Mouse (Mus musculus) cerebellum, postnatal 25 days (tissue): ENCODE results near the gene Tnr.
A peak's percentile ranks its signal among the peaks of the same experiment; 100 is the strongest.

ENCODE experiments used
- DNase-seq, 2 experiments: peaks; one replicate each; pipeline ENCODE4 v3.0.0; 2021; ENCODE audit warnings: mixed read lengths in 2 of 2

Tnr gene

DNA sequence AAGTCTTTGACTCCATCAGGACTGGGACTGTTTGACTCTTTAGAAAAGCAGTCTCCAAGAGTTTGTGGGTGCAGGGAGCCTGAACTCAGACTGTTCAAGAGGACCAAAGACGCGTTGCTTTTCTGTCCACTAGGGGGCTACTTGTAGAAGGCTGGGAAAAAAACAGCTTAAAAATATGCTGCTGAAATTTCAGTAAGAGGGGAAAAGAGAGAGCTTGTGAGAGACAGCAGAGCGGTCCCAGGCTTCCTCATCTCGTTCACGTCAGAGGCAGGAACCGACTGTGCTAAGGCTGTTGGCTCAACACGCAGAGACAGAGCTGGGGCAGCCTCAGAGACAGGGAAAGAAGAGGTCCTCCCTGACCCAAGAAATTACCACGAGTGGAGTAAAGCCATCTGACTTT, at the start of gene Tnr:
Gene Tnr (plus strand): TSS at position 192 of the 400 bp plus-strand sequence.
- peak; percentile 80 to 88 for DNase-seq

DNA sequence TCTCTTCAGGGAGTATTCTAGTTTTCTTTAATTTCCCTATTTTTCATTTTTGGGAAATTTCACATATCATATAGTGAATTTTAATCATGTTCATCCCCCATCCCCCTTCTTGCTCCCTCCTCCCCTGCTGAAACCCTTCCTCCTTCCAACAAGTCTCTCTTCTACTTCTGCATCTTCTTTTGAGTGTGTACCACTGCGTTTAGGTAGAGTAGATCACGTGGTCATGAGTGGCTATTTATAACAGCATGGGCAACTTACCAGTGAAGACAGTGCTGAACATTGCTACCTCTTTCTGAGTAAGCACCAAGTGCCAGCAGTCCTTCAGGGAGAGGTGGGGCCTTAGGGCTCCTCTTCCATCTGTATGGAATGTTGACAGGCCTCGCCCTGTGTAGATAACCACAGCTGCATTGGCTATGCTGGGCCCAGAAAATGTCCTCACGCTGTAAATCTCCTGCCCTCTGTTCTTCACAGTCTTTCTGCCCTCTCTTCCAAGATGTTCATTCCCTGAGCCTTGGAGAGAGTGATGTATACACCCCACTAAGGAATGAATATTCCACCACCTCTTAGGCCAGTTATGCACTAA, 33.6 kb upstream of the Tnr start:
- no peak for DNase-seq

DNA sequence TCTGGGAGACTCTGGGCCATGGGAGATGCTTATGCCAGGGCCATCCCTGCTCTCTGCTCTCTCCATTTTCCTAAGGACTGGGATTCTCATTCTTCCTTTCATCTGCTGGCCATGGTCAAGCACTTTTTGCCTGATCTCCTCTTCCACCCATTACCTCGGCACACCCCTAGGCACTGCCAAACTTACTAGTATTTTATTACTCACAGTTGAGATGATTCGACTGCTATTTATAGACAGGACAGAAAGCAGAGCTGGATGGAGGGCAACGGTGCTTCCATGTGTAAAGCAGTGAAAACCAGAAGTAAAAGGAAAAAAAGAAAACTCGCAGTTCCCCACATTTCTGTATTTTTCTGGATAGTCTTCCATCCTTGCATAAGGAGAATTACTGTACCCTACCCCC, 31.0 kb upstream of the Tnr start:
- DNase-seq, result no peak

DNA sequence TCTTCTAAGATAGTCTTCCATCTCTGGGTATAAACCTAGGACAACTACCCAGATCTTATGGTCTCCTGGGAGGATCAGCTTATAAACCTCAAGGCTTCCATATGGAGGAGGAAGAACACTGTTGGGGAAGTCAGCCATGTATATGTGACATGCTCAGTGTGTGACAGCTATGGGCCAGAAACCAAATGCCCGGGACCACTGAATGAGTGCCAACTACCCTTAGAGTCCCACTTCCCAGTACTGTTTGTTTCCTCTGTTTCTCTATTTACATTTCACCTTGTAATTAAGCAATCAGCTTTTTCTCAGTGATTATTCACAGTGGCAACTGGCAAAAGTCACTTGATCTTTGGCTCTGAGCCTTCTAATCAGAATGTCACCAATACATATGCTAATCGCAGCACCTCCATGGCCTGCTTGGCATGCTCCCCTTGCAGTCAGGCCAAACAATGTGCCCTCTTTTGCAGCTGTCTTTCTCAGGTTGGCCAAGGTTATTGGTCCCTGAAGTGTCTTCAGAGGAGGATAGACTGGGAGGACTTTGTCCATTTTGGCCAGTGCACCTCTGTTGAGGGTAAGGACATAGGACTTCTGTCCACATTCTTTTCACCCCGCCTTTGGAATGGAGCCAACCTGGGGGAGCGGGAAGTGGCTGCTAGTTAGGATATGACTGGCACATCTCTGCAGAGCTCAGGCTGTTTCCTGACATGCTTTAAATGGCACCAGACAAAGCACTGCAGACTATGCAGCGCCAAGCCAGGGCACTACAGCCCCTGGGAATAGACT, 29.7 kb upstream of the Tnr start:
- DNase-seq, result peak; percentile 11 to 30

DNA sequence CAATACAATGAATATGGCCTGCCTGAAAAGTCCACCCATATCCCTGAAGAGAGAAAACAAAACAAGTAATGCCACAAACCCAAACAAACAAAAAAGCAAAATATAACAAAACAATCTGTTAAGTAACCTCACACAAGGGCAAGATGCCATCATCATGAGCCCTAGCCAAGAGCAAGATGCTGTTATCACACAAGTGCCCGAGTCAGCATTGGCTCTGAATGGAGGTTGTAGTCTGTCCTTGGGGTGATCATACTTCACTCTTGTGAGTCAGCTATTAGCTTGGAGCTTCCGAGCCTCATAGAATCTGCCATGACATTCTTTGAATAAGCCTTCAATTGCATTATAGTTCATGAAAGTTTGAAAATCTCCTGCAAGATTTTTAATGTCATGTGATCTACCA, 25.3 kb upstream of the Tnr start:
- peak in 1 of 2 experiments; percentile 7 for DNase-seq

DNA sequence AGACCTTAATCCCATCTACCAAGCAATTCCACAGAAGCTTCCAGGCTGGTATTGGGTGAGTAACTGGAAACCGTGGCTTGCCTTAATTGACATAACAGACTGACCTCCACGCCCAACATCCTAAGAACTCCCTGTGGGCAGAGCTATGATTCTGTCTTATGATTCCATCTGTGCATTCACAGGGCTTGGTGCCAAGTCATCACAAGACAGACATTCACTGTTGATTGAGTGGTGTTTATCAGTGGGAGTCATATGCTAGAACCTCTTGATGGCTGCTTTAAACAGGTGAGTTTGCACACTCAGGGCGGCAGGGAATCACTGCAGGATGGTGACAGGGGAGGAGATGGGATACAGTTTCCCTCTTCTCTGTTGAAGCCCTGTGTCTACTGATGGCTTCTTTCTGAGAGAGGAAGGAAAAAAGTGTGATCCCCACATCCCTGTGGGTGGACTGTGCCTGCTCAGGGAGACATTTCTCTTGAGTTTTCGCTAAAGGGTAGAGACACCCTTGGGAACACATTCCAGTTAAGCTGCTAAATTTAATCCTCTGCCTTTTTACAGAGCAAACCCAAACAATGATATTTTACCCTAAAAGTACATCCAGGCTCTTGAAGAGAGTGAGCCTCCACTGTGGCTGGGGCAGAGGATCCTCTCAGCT, 23.6 kb upstream of the Tnr start:
- no peak for DNase-seq

DNA sequence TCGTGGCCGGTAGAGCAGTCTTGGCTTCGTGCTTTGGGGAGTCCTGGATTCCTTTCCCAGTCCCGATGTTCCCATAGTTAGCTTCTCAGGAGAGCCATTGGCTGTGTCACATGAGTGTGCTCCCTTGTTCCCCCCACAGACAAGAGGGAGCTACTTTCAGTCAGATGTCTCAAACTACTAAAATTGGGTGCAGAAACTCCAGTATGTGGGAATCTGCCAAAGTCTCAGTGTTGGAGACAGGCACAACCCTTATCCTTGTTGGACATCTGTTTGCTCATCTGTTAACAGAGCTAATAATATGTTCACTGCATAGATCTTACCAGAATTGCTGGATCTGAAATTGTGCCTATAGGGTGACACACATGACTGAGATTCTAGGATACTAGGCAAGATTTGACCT, 21.7 kb upstream of the Tnr start:
- DNase-seq, result no peak

DNA sequence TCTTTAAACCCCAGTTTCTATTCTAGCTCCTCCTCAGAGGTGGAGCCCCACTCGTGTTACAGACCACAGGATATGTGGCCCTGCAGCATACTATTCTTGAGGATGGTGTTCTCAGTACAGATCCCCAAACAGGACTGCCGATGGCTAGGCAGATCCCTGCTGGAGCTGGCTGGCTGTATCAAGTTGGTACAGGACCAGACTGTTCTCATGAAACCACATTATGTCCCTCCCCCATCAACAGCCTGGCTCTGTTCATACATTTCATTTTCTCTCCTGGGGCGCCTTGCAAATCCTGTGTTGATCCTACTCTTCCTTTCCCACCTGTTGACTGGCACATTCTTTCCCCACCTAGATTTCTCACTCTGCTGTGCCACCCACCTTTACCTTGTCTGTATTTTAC, 12.9 kb upstream of the Tnr start:
- DNase-seq, result no peak

DNA sequence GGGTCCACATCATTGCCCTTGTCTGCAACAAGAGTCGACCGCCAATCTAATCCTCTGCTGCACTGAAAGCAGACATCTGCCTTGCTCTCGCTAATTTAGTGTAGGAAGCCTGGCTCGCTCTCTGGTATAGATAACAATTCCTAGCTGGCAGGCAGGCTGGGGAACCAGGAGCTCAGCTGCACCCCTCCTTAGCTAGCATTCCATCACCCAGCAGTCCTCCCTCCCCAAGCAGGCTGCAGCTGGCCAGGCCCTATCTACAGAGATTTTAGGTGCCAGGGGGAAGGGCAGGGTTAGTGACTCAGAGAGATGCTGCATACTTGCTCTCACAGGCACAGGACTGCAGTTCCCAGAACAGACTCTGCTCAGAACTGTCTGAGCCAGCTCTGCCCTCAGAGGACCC, 5.9 kb upstream of the Tnr start:
- DNase-seq, result no peak

DNA sequence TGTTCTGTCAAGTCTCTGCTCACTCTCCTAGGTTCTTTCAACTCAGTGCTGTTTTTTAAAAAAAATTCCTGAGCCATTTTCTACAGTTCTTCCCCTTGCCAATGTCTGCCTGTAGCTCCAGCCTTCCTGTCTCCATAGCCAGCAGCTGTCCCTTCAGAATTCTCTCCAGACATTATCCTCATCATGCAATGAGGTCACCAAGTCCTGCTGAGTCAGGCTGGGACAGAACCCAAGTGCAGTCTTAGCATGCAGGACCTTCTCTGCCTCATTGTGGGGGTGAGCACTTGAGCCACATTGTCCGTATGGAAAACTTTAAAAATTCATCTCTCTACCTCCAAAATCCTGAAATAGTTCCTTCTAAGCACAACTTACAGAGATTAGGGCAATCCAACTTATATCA, 4.4 kb upstream of the Tnr start:
- DNase-seq, result peak; percentile 72 to 81

DNA sequence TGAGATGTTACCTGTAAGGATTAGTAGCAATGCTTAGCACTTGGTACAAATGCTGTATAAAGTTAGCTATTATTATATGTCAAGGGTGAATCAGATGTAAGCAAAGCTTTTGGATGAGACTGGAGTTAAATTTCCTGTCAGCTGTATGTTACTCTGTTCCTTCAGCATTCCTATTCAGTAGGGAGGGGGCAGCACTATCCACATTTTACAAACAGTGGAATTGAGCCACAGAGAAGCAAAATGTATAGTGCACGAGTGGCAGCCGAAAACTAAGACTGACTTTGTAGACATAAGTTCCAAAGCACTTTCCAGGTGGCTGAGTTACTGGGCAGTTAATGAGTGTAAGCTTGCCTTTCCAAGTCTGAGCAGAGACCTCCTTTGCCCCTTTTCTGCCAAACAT, 500 bp upstream of the Tnr start:
- DNase-seq, result no peak

DNA sequence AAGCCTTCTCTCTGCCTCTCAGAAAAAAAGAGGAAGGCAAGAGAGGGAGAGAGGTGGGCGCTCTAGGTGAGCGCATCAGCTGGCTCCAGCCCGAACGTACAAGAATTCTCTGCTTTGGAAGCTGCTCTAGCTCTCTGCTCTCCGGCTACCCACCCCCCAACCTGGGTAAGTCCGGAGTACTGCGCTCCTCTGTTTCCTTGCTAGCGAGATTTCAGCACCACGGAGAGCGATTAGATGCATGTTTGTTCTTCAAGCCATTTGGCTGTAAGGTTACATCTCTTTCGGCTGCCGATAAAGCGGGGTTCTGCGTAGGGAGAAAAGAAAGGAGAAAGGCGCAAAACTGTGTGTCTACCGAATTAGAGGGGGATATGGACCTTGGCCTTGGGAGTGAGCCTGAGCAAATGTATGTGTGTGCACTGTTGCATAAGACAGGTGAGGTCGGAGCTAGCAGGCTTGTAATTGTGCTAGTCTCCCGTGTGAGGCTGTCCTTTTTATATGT, 531 bp downstream of the Tnr start:
- peak; percentile 70 to 78 for DNase-seq

DNA sequence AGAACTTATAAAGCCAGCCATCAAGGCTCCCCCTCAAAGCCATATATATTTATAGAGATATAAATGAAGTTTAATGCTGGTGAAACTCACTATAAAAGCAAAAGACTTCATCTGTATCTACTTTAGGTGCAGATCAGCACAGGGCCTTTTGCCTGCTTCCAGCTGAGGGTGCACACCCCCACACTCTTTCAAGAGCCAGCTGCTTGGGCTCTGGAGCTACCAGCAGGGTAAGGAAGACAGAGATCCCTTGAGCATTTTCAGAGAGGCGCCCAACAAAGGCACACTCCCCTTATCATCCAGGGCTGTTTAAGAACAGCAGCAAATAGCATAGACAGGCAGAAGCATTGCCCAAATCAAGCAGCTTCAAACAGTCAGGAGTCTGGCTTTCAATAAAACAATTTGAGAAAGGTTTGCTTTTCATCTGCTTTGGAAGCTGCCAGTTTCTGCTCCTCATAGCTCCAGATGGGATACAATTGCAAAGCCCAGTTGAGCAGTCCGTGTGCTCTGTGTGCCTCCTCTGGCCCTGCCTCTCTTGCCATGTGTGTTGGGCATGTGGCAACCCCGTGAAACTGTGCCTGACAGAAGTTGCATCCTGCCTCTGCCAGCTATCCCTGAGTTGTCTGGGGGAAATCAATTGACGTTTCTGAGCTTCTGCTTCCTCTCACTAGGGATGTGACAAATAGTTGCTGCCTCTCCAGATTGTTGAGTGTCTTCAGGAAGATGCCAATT, 9.4 kb downstream of the Tnr start:
- DNase-seq, result no peak

DNA sequence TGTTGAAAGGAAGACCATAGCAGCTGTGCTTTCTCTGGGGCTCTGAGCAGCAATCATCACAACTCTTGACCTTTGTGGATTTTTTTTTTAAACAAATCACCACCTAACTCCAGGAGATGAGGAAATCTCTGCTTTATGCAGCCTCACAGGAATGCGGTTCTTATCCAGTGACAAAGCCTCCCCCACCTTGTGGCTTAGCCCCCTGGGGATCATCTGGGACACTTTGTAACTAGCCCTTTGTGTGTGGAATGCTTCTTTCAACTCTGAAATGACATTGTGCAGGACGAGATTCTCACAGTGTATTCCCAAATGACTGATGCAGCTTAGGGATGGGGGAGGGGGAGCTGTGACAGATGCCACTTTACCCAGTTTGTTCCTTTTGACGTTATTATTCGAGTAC, 12.0 kb downstream of the Tnr start:
- DNase-seq, result no peak

DNA sequence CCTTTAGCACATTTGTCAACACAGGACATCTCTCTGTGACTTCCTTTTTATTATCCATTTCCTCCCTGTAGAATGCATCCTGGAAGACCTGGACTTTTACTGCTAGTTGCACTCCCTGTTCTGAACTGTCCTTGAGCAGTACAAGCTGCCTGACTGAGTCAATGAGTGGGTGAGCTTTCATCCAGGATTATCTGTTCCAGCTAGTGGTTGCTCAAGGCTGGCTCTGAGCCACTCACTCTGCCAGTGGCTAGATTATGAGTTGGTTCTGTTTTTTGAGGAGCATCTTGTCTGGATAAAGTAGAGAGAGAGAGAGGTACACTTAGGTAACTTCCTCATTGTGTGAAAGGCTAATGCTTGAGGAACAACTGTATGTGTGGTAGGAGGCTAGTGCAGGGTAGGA, 14.0 kb downstream of the Tnr start:
- no peak for DNase-seq

DNA sequence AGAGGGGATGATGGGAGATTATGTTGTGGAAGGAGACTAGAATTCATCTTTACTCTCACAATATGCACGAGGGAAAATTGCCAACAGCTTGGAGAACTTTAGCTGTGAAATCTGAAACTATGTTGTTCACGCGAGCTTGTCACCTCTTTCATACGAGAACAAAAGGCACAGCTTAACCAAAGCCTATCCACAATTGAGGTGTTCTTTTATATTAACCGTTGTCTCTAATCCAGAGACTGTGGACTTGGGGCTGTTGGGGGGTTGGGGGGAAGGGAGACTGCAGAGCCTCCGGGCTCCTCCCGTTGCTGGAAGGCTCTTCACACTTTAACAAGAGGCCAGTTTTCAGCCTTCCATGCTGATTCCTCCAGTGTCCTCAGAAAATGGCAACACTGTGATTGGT, 14.5 kb downstream of the Tnr start:
- DNase-seq, result no peak

DNA sequence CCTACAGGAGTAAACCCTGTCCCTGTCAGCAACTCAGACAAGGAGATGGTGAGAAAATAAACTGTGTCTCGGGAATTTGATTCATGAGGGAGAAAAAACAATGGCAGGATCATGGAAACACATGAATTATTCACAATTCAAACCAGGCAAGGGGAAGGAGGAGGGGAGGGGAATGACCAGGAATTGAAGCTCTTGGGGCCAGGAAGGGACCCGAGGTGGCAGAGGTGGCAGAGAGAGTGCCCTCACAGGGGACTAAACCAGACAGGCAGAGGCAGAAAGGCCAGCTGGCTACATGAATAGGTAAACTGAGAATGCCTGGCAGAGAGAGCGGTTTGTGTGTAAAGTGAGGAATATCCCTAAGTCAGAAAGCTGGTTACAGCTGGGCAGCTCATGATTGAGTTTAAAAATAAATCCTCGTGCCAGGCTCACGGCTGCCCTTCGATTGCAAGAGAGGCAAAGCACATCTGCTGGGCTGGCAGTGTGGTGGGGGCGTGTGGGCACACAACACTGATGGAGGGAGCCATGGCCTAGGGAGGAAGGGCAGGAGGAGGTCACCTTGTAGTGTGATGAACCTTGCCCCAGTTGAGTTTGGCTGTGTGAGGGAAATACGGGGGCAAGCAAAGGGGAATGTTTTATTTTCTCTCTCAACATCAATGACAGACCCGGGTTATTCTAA, 22.0 kb downstream of the Tnr start:
- DNase-seq, result no peak

DNA sequence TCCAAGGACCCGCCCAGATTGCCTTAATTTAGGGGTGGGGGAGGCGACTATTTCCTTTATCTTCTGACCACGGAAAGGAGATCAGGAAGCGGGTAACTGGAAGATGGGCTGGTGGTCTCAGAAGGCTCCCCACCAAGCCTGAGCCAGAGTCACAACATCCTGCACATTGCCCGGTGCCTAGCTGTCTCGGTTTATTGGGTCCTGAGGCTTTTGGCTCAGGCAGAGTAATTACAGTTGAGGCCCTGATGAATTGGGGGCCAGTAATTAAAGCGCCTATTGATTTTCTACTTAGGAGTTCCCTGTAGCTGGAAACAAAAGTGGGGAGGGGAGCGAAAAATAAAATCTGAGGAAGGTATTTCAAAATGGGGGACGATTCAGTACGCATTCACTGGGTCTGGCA, 27.5 kb downstream of the Tnr start:
- DNase-seq, result no peak

DNA sequence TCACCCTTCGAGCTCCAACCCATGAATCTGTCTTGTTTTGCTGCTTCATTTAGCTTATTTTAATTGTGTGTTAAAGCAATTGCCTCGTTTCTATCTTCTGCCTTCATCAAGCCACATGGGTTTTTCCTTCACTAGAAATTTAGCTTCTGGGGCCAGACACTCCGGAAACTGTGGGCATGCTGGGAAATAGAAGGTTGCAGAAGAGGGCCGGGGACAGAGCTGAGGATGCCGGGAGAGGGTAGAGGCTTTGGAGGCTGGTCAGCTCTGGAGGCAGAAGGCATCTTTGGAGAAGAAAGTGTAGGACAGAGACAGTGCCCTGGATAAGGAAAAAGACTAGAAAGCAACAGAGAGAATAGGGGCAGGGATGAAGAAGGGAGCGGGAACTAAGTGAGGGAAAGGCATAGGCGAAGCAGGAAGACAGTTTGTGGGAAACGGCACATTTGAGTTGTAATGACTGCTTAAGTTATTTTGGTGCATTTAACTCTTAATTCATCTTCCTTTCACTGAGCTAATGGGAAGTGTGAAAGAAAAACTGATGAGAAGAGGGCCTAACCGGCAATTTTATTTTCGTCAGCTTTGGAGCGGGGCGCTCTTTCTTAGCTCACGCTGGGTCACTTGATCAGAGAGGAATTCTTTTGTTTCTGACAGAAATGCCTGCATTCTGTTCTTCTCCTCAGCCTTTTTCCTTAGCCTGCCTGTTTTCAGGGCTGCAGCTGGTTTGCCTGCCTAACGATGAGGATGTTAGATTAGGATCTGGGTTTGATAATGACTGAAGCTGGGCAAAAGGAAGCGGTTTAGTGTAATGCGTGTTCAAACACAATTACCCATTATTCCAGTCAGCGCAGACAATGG, 28.2 kb downstream of the Tnr start:
- DNase-seq, result no peak

DNA sequence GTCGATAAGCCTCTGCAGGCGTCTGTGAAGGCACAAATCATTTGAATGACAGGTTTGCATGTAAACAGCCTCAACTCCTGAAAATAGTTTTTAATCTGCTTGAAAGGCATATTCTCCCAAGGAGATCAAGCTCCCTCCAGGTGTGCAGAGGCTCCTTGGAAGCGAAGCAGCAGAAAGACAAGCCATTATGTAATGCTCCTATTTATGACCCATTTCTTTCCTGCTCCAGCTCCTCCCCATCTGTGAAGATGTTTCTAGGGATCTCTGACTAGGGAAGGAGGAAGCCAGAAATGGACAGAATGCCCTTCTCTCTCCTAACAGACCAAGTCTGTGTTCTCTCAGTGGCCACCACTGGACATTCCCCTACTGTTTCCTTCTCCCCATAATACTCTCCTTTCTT, 38.0 kb downstream of the Tnr start:
- DNase-seq, result no peak

DNA sequence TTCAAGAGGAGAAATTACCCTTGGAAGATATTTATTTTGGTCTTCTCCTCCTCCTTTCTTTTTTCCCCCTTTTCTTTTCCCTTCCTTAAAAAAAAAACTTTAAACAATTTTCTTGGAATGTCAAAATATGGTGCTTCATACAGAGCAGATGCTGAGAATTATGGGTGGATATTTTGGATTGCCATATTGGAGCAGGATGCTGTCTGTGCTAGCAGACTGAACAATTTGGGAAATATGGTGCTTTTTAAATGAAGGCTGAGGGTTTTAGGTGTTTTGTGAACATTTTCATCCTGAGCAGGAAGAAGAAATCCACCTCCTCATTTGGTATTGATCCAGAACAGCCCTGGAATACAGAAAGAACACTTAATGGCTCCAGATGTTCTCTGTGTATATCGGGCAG, 41.6 kb downstream of the Tnr start:
- no peak for DNase-seq

DNA sequence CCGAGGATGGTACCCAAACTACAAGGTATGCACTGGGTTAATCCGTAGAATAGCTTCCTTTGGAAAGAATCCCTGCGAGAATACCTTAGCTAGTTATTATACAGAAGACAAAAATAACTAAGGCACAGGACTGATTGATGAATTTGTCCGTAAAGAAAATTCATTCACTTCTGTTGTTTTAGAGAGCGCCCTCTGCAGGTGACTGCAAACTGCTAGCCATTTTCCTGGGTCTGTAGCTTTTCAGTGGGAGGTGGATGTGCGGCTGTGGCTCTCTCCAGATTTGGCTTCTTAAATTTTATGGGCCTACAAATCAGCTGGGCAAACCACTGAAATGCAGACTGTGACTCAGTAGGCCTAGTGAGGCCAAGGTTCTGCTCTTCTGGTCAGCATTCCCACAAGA, 42.5 kb downstream of the Tnr start:
- DNase-seq, result no peak
